Mouse (Mus musculus) lung, postnatal 10 days (tissue): ENCODE results near the gene G3bp2.

Experiments used
- DNase-seq: peaks from one replicate; pipeline ENCODE4 v3.0.0; 2021

The G3bp2 gene

DNA sequence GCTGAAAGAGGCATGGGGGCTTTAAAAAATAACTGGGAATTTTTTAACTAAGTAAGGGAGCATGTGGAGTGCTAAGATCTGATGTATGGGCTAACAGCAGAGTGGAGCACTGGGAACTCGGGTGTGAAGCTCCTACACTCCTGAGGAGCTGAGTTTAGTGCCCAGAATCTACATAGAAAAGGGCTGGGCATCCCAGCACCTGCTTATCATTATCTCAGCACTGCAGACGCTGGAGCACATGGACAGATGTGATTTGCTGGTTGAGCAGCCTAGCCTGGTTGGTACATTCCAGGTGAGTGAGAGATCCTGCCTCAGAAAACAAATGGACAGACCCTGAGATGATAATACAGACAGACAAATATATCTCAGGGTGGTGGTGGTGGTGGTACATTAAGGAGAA, 73.7 kb downstream of the G3bp2 start:
- no peak for DNase-seq

DNA sequence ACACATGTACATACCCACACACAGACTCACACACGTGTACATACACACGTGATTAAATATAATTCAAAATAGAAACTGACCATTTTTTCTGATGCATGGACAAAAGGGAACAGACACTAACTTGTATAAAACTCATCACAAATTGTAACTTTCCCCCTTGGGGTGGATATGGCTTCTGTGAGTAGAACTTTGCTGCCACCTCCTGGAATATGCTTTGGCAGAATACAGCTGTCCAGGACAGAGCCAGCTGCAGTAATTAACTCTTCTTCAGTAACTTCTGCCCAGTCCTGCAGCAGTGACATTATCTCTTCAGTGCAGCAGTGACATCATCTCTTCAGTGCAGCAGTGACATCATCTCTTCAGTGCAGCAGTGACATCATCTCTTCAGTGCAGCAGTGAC, 80.5 kb downstream of the G3bp2 start:
- DNase-seq, result peak; percentile 60
